Mouse (Mus musculus) urinary bladder, adult 2 months (tissue): ENCODE measurements at regions not wholly inside any gene's neighbourhood (a gene's known extent, or its start where the extent isn't known, plus 50 kb on each side); places are given as distances from the start of the nearest gene placed in this dataset.
A peak's percentile ranks its signal among the peaks of the same experiment; 100 is the strongest.

Source experiments
- DNase-seq: peaks from one replicate; pipeline ENCODE4 v3.0.0; 2022; ENCODE audit warnings: low spot score

DNA sequence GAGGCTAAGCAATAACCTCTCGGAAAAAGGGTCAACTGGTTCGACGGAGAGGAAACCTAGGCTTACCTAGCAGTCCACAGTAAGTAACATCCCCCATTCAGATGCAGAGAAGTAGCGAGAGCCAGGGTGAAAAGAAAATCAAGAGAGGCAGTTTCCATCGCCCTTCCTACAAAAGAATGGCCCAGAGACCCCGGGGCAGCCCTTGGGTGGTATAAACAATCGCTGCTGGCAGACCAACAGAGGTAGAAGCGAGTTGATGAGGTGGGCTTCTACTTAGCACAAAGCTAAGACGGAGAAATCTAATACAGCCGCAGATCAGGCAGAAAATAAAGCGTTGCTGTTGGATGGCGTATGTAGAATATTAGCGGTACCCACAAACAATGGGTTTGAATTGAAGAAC, 57.8 kb upstream of the Arl15 start:
- DNase-seq = no peak

DNA sequence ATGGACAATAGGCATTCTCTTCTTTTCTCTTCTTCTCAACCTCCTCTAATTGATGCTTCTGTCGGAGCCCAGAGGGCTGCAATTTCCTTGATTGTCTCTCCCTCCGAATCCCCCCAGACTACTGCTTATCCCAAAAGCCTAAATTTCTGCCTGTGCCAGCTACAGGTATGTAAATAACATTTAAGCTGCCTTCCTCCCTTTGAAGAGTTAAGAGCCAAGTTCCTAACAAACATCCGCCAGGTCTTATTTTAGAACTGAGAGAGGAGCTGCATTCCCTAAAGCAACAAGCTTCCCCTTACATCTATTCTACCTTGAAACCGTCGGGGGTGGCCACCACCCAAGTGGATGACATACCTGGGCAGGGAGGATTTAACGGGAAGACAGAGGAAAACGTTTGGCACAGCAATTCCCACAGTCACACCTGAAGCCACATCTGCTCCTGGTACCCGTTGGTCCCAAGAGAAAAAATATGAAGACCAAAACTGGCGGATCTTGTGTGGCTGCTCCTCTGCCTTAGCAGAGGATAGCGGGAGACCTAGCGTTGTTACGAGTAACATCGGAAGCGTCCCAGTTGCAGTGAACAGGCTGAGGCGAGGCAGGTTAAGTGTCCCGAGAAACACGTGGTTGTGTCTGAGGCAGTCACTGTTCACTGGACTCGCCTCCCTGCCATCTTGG, 58.6 kb upstream of the Arl15 start:
- DNase-seq = no peak

DNA sequence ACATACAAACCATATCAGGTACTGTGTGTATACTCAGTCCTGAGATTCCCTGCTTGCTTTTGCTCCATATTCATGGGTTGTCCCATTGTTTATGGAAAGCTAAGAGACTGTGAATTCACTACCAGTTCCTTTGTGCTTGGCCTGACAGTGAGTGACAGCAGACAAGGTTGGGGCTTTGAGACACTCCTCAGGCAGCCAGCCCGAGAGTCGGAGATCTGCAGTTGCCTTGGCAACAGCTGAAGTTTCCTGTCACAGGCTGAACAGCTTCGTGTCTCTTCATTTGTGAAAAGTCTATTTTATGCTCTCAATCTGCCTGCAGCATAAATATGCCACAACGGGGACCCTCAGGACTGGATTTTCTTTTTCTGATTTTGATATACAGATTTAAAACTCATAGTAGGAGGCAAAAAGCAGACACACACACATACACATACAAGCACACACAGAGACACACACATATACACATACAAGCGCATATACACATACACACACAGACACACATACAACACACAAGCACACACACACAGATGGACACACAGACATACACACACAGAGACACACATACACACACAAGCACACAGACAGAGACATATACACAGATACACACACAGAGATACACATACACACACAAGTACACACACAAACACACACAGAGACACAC, 60.0 kb upstream of the Arl15 start:
- DNase-seq = no peak

DNA sequence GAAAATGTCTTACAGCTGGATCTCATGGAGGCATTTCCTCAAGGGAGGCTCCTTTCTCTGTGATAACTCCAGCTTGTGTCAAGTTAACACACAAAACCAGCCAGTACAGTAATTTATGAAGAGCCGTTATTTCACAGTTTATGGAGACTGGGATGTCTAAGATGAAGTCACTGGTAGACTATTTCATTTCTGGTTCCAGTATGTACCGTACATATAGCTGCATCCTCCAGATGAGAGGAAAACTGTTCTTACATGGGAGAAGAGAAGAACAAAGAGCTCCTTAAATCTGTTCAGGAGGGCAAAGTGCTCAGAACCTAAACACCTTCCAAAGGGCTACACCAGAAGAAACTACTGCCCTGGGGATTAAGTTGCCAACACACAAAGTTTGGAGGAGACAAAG, 60.6 kb upstream of the Arl15 start:
- DNase-seq = no peak

DNA sequence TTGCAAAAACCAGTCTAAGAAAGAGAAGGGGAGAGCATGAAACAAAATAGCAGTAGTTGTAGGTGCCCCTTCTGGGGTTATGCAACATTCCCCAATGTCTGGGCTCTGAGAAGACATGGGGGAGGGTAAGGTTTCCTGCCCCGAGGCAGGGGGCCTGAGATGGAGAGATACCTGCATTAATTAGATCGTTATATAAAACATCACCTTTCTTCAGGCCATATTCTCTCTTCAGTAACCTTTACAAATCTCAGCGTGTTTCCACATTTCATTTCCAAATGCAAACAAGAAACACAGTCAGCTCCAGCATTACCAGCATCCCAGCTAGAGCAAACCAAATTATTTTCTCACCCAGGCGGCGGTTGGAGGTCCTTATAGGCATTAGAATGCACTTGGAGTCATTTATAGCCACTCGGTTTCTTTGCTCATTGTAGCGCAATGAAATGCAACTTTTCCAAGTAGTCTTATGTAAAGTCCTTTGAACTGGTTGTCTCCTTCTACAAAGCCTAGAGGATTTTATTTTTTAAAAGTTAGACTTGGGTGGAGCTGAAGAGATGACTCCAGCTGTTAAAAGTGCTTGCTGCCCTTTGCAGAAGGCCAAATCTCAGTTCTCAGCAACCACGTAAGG, 63.4 kb upstream of the Arl15 start:
- DNase-seq = no peak

DNA sequence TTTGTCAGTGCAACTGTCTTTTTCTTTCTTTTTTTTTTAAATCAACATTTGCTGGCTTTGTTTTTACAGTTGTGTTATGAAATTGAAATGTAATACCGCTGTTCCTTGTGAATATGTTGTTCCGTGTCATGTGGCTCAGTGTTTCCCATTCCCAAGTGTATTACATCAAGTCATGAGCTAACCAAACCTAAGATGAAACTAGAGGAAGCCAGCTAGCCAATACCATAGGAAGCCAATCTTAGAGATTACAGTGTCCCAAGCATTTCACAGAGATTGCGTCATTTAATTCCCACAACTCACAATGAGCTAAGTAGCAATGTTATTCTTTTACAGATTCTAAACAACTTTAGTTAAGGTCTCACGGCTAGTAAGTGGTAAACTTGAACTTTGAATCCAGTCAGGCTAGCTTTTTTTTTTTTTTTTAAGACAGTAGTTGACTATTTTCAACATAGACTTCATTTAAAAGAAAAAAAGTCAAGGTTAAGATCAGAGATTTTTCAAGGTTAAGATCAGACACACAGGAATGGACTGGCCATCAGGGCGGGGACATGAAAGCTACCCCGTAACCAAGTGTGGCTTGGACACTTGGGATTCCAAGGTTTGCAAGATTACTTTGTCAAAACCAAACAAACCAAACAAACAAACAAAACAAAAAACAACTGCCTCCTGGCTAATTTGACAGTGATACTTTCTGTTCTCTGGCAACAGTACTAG, 64.1 kb upstream of the Arl15 start:
- no peak for DNase-seq

DNA sequence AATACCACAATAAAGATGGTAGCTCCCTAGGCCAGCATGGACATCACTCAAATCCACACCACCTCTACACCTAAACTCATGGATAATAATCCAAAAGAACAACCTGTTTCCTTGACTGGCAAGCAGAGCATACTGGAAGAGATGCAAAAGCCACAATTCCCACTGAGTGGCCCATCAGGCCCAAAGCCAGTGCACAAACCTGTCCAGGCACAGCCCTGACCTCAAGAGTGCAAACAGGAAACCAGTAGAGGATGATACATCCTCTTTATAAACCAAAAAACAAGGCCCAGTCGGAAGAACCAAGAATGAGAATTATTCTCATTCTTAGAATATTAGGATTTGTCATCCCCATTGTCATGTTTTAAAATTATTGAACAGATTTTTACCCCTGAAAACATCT, 64.7 kb upstream of the Arl15 start:
- no peak for DNase-seq

DNA sequence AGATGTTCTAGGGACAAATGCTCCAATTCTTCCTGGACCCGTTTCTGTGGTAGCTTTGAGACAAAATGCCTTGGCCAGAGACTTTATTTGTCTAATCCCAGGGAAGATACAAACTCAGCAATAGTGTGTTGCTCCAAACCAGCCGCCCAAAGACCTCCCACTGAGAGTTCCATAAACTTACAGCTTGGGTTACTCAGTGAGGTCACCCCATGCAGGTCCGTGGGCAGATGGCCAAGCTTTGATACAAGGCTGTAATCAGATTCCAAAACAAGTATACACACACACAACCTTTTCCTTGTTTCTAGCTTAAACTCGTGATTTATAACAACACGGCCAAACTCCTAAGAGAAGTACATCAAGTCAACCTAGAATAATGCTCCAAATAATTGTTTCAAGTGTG, 64.6 kb upstream of the Hspb3 start:
- DNase-seq = peak; percentile 21

DNA sequence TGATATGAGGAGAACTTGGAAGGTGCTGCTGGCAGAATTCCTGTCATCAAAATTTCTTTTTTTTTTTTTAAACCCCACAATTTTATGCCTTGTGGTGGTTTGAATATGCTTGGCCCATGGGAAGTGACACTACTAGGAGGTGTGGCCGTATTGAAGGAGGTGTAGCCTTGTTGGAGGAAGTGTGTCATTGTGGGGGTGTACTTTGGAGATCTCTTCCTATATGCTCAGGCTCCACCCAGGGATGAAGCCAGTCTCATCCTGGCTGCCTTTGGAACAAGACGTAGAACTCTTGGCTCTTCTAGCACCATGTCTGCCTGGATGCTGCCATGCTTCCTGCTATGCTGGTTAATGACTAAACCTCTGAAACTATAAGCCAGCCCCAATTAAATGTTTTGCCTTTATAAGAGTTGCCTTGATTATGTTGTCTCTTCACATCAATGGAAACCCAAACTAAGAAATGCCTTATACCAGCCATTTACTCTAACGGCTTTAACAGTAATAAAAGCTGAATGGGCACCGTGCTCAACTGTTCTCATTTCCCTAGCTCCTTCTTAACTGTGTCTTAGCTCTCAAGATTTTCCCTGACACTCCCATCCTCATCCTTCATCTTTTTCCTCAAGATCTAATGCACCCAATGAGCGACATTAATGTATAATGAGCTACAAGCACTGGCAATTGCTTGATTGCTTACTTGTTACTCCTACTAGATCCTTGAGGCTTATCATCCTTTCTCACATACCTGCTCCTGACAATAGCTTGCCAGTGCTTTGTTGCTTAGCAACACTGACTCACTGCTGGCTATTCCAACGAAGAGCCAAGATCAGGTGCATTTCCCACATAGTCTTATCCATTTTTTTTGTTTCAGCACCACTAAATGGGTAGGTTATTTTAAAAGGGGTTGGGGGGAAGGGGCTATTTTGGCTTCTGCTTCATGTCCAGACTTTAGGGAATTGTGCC, 61.7 kb upstream of the Hspb3 start:
- DNase-seq = no peak

DNA sequence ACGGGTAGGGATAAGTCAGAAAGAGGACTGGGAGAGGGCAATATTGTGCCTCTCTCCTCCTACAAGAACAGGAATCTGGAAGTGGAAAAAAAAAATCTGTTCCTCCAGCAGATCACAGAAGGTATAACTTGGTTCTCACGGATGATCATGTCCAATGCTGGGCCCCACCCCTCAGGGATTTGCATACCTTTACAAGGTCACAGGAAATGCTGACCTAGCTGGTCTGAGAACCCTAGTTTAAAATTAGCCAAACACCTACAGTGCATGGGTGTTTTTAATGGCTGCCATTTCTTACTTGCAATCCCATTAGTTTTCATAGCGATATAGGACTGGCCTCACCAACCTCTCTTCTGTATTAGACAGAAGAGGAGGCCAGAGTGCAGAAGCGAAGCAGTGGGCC, 51.8 kb upstream of the Hspb3 start:
- DNase-seq = no peak

DNA sequence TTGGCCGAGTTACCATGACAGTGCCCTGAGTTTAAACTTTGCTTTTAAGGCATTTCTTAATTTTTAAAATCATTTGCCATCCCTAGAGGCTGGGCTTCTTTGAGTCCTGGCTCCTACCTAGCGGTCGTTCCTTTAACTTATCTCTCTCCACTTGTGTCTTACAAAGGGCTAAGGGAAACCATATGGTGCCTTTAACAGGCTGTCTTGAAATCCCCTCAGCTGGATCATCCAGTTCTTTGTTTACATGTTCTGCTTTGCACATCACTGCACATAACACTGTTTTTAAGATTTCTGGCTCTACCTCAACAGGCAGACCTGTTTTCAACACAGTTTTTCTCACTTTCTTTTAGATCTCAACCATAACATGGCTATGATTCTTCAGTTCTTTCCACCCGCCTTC, 50.4 kb upstream of the Hspb3 start:
- no peak for DNase-seq
